Mouse (Mus musculus): ENCODE measurements around the gene Cd9. TPM values are rescaled to one million over a fixed set of nuclear protein-coding genes. Genes with fewer than 3 reads are reported as not detected.

Gene Cd9
- polyA plus RNA-seq, 1 experiment = 138 TPM

GRCm38 (mm10) chr6:125467301-125467715 lies 27.3 kb downstream of the Cd9 start:
- Histone ChIP-seq H3K27ac (ENCODE audit: insufficient read depth, low read depth, low read length) (no peak overlapping the region), H3K4me1 (ENCODE audit: control insufficient read depth, insufficient read depth, low read length) (no peaks in the 10 kb centered on the region), H3K27me3 (replicated peaks; ENCODE audit: control insufficient read depth, insufficient read depth, low read length) (no peaks in the 10 kb centered on the region), H3K36me3 (ENCODE audit: control insufficient read depth, insufficient read depth, low read length) (no peaks in the 10 kb centered on the region), H3K4me3 (ENCODE audit: insufficient read depth, low read depth, low read length) (no peak overlapping the region)
- no peak for TF ChIP-seq CTCF (conservative IDR thresholded peaks at IDR 0.05; ENCODE audit: insufficient read depth, insufficient read length, low read depth, low read length)
- TF ChIP-seq POLR2A (IDR thresholded peaks at IDR 0.05; ENCODE audit: low read depth, low read length) = no peak
- DNase-seq = no peak
- 89% methylated on average over 16 of the region's 16 CpGs for WGBS

- H3K36me3 ChIP-seq (ENCODE audit: control insufficient read depth, insufficient read depth, low read length) = no peaks in the 10 kb centered on the region
- no peaks in the 10 kb centered on the region for H3K4me1 ChIP-seq (ENCODE audit: control insufficient read depth, insufficient read depth, low read length)
- DNase-seq = no peak
- no peak overlapping the region for H3K4me3 ChIP-seq (ENCODE audit: insufficient read depth, low read depth, low read length)
- H3K27ac ChIP-seq (ENCODE audit: insufficient read depth, low read depth, low read length) = no peak overlapping the region
- TF ChIP-seq POLR2A (IDR thresholded peaks at IDR 0.05; ENCODE audit: low read depth, low read length) = no peak
- TF ChIP-seq CTCF (conservative IDR thresholded peaks at IDR 0.05; ENCODE audit: insufficient read depth, insufficient read length, low read depth, low read length) = no peak
- WGBS = 95% methylated on average over 7 of the region's 7 CpGs
- H3K27me3 ChIP-seq (replicated peaks; ENCODE audit: control insufficient read depth, insufficient read depth, low read length) = no peaks in the 10 kb centered on the region
These were observed 32.3 kb downstream of the Cd9 start for GRCm38 (mm10) chr6:125462312-125462711.

DNA sequence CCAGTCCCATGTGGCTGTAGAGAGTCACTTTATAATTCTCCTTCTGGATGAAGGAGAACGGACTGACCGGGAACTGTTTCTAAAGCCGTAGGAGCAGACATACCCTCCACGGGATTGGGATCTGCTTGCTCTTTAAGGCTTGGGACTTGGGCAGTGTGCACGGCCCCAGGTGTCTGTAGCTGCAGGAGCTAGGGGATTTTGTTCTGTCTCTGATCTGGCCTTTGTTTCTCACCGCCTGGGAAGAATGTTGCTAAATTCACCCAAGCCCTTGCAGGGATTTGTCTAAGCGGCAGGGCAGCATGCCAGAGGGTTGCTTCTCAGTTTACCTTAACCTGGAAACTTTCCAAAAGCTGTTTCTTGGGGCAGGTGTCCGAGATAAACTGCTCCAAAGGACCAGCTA lies 32.8 kb downstream of the Cd9 start:
- no peak overlapping the region for H3K27ac ChIP-seq (ENCODE audit: insufficient read depth, low read depth, low read length)
- no peak for TF ChIP-seq POLR2A (IDR thresholded peaks at IDR 0.05; ENCODE audit: low read depth, low read length)
- no peak for TF ChIP-seq CTCF (conservative IDR thresholded peaks at IDR 0.05; ENCODE audit: insufficient read depth, insufficient read length, low read depth, low read length)
- no peak for DNase-seq
- no peaks in the 10 kb centered on the region for H3K27me3 ChIP-seq (replicated peaks; ENCODE audit: control insufficient read depth, insufficient read depth, low read length)
- WGBS = 87% methylated on average over 8 of the region's 8 CpGs
- no peak overlapping the region for H3K4me3 ChIP-seq (ENCODE audit: insufficient read depth, low read depth, low read length)
- no peaks in the 10 kb centered on the region for H3K4me1 ChIP-seq (ENCODE audit: control insufficient read depth, insufficient read depth, low read length)
- no peaks in the 10 kb centered on the region for H3K36me3 ChIP-seq (ENCODE audit: control insufficient read depth, insufficient read depth, low read length)

DNA sequence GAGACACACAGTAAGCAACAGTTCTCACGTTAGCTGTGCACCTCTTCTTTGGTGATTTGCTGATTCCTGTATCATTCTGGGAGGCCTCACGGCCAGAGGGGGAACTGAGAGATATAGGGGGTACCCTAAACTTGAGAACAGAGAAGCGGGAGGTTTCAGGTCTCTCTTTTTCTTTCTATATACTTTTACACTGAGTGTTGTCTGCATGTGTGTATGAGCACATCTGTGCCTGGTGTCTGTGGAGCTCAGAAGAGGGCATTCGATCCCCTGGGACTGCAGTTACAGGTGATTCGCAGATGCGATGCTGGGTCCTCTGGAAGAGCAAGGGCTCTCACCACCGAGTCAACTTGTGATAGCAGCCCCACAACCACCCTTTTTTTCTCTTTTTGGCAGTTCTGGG lies 33.3 kb downstream of the Cd9 start:
- no peaks in the 10 kb centered on the region for H3K27me3 ChIP-seq (replicated peaks; ENCODE audit: control insufficient read depth, insufficient read depth, low read length)
- DNase-seq = no peak
- H3K27ac ChIP-seq (ENCODE audit: insufficient read depth, low read depth, low read length) = no peak overlapping the region
- no peaks in the 10 kb centered on the region for H3K36me3 ChIP-seq (ENCODE audit: control insufficient read depth, insufficient read depth, low read length)
- TF ChIP-seq CTCF (conservative IDR thresholded peaks at IDR 0.05; ENCODE audit: insufficient read depth, insufficient read length, low read depth, low read length) (no peak), POLR2A (IDR thresholded peaks at IDR 0.05; ENCODE audit: low read depth, low read length) (no peak)
- 92% methylated on average over 7 of the region's 7 CpGs for WGBS
- H3K4me1 ChIP-seq (ENCODE audit: control insufficient read depth, insufficient read depth, low read length) = no peaks in the 10 kb centered on the region; the same call in 1 of the 2 replicates
- no peak overlapping the region for H3K4me3 ChIP-seq (ENCODE audit: insufficient read depth, low read depth, low read length)

DNA sequence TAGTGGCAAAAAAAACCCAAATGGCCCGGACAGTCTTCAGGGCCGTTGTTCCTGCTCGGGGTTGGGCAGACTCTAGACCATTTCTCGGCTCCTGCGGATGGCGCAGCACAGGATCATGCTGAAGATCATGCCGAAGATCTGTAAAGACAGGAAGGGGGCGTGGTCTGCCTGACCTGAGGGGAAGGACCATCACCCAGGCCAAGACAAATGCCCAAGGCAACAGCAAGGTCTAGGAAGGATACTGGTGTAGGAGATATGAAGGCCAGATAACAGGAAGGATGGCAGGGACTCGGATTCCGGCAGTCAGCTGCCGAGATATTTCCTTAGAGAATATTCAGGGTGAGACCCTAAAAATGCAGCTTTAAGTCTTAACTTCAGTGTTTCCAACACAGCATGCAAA lies 34.0 kb downstream of the Cd9 start:
- H3K27me3 ChIP-seq (replicated peaks; ENCODE audit: control insufficient read depth, insufficient read depth, low read length) = no peaks in the 10 kb centered on the region
- no peak overlapping the region for H3K27ac ChIP-seq (ENCODE audit: insufficient read depth, low read depth, low read length)
- WGBS = 75% methylated on average over 11 of the region's 11 CpGs
- peaks cover 2% of the 10 kb centered on the region; the same call in 1 of the 2 replicates for H3K4me1 ChIP-seq (ENCODE audit: control insufficient read depth, insufficient read depth, low read length)
- no peak for DNase-seq
- TF ChIP-seq CTCF (conservative IDR thresholded peaks at IDR 0.05; ENCODE audit: insufficient read depth, insufficient read length, low read depth, low read length) (no peak), POLR2A (IDR thresholded peaks at IDR 0.05; ENCODE audit: low read depth, low read length) (no peak)
- H3K4me3 ChIP-seq (ENCODE audit: insufficient read depth, low read depth, low read length) = no peak overlapping the region
- H3K36me3 ChIP-seq (ENCODE audit: control insufficient read depth, insufficient read depth, low read length) = no peaks in the 10 kb centered on the region

DNA sequence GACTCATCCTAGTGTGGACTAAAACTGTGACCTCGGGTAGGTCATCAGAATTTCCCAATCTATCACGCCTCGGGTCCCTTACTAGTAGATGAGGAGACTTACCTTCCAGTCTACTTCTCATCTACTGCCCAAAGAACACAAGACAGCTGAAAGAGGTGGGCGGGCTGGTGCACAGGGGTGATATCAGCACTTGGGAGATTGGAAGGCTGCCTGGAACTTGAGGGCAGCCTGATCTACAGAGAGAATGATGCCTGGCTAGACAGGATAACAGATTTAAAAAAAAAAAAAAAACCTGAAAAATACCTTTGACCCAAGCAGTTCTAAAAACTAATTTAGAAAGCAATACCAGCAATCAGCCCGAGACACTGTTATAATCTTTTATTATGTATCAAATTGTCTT lies 34.7 kb downstream of the Cd9 start:
- no peak for DNase-seq
- no peak overlapping the region for H3K4me3 ChIP-seq (ENCODE audit: insufficient read depth, low read depth, low read length)
- 94% methylated on average over 5 of the region's 5 CpGs for WGBS
- no peaks in the 10 kb centered on the region for H3K27me3 ChIP-seq (replicated peaks; ENCODE audit: control insufficient read depth, insufficient read depth, low read length)
- peaks cover 2% of the 10 kb centered on the region; the same call in 1 of the 2 replicates for H3K4me1 ChIP-seq (ENCODE audit: control insufficient read depth, insufficient read depth, low read length)
- H3K27ac ChIP-seq (ENCODE audit: insufficient read depth, low read depth, low read length) = no peak overlapping the region
- no peaks in the 10 kb centered on the region for H3K36me3 ChIP-seq (ENCODE audit: control insufficient read depth, insufficient read depth, low read length)
- no peak for TF ChIP-seq POLR2A (IDR thresholded peaks at IDR 0.05; ENCODE audit: low read depth, low read length)
- no peak for TF ChIP-seq CTCF (conservative IDR thresholded peaks at IDR 0.05; ENCODE audit: insufficient read depth, insufficient read length, low read depth, low read length)

DNA sequence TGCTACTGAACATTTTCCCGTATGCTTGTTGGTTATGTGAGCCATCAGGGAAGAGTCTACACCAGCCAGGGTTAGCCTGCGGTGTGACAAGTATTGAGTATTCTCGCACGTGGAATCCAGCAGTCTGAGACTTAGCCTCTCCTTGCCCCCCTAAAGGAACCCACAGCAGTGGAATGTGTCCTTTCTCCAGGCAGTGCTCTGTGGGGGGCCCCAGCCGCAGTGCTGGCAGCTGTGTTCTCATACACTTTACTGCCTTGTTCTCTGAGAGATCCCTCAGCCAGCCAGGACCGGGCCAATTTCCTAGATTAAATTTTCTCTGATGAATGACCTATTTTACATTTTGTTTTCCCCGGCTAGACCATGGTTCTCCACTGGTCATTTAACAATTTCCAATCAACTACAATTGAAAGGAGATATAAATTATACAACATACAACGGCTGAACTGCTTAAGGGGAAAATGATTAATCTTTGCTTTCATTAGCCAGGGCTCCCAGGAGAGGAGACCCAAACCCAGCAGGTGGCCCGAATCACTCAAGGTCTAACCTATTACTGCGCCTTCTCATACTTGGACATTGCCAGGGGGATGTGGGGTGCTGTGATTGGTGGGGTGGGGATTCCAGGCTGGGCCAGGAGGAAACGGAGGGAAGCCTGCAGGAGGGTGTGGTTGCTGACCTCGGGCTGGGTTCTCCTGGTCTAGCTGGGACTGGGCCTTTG lies 38.6 kb downstream of the Cd9 start:
- no peak for DNase-seq
- H3K27me3 ChIP-seq (replicated peaks; ENCODE audit: control insufficient read depth, insufficient read depth, low read length) = no peaks in the 10 kb centered on the region
- 34% methylated on average over 12 of the region's 12 CpGs for WGBS
- no peaks in the 10 kb centered on the region for H3K36me3 ChIP-seq (ENCODE audit: control insufficient read depth, insufficient read depth, low read length)
- no peak overlapping the region for H3K27ac ChIP-seq (ENCODE audit: insufficient read depth, low read depth, low read length)
- H3K4me3 ChIP-seq (ENCODE audit: insufficient read depth, low read depth, low read length) = no peak overlapping the region
- no peak for TF ChIP-seq CTCF (conservative IDR thresholded peaks at IDR 0.05; ENCODE audit: insufficient read depth, insufficient read length, low read depth, low read length)
- no peak for TF ChIP-seq POLR2A (IDR thresholded peaks at IDR 0.05; ENCODE audit: low read depth, low read length)
- H3K4me1 ChIP-seq (ENCODE audit: control insufficient read depth, insufficient read depth, low read length) = peaks cover 2% of the 10 kb centered on the region; the same call in 1 of the 2 replicates
